Mouse (Mus musculus) lung, postnatal 0 days (tissue): Measurements from ENCODE around the gene Vps45.

Source experiments
- CTCF ChIP-seq: IDR thresholded peaks from 2 replicates; pipeline ENCODE4 v1.5.1; 2016; ENCODE audit warnings: antibody characterized with exemption, mild to moderate bottlenecking
- EP300 ChIP-seq: IDR thresholded peaks from 2 replicates; pipeline ENCODE4 v1.6.1; 2016; ENCODE audit warnings: antibody characterized with exemption, mild to moderate bottlenecking, control low read depth

- TF ChIP-seq CTCF (no peak), EP300 (no peak)
Observed at GRCm38 (mm10) chr3:96016257-96016889, 41.9 kb downstream of the Vps45 start.
